Mouse (Mus musculus) heart, postnatal 4 days (tissue): ENCODE measurements around the gene E330009J07Rik. TPM values are rescaled to one million over a fixed set of nuclear protein-coding genes. Genes with fewer than 3 reads are reported as not detected.

Source experiments
- DNase-seq: peaks from one replicate; pipeline ENCODE4 v3.0.0; 2021
- total RNA-seq, 2 experiments: library from RNA; stranded (reverse); gene quantifications; 2 replicates each; pipeline ENCODE4 v1.2.3; 2021

The E330009J07Rik gene
- 1 to 10 TPM; 3.1 to 3.7 TPM for total RNA-seq

GRCm38 (mm10) chr6:40436047-40436483 is at the start of gene E330009J07Rik:
Gene E330009J07Rik, minus strand, starts transcription at chr6:40436135.
- peak; percentile 80 for DNase-seq

- DNase-seq = no peak
Observed at GRCm38 (mm10) chr6:40482318-40482717, 46.4 kb upstream of the E330009J07Rik start.

GRCm38 (mm10) chr6:40479705-40480104 is 43.8 kb upstream of the E330009J07Rik start:
- DNase-seq = no peak

- DNase-seq = no peak
Observed at GRCm38 (mm10) chr6:40476132-40476531, 40.2 kb upstream of the E330009J07Rik start.

GRCm38 (mm10) chr6:40471720-40472010 is 35.7 kb upstream of the E330009J07Rik start:
- no peak for DNase-seq

GRCm38 (mm10) chr6:40470916-40471719 is 35.2 kb upstream of the E330009J07Rik start, which contains the start of gene Ssbp1:
Gene Ssbp1, plus strand, starts transcription at chr6:40471352.
- DNase-seq = peak; percentile 93

- DNase-seq = no peak
Observed at GRCm38 (mm10) chr6:40465710-40466109, 29.8 kb upstream of the E330009J07Rik start.

GRCm38 (mm10) chr6:40454436-40455041 is 18.6 kb upstream of the E330009J07Rik start:
- DNase-seq = no peak

GRCm38 (mm10) chr6:40448626-40449025 is 12.7 kb upstream of the E330009J07Rik start:
- no peak for DNase-seq

- no peak for DNase-seq
Observed at GRCm38 (mm10) chr6:40443281-40443928, 7.5 kb upstream of the E330009J07Rik start.

GRCm38 (mm10) chr6:40441755-40442154 is 5.8 kb upstream of the E330009J07Rik start:
- DNase-seq = no peak

GRCm38 (mm10) chr6:40441276-40441675 is 5.3 kb upstream of the E330009J07Rik start:
- DNase-seq = no peak

- DNase-seq = no peak
Observed at GRCm38 (mm10) chr6:40439731-40440130, 3.8 kb upstream of the E330009J07Rik start.

- no peak for DNase-seq
Observed at GRCm38 (mm10) chr6:40438936-40439335, 3.0 kb upstream of the E330009J07Rik start, which contains the start of gene Wee2. Gene Wee2, plus strand, starts transcription at chr6:40439088.

- DNase-seq = peak; percentile 25
Observed at GRCm38 (mm10) chr6:40435151-40436046, 536 bp downstream of the E330009J07Rik start.

- no peak for DNase-seq
Observed at GRCm38 (mm10) chr6:40434697-40435096, 1.2 kb downstream of the E330009J07Rik start.

- no peak for DNase-seq
Observed at GRCm38 (mm10) chr6:40432346-40433275, 3.3 kb downstream of the E330009J07Rik start.

- no peak for DNase-seq
Observed at GRCm38 (mm10) chr6:40431812-40432211, 4.1 kb downstream of the E330009J07Rik start.

GRCm38 (mm10) chr6:40431356-40431755 is 4.6 kb downstream of the E330009J07Rik start:
- DNase-seq = no peak

- no peak for DNase-seq
Observed at GRCm38 (mm10) chr6:40430878-40431277, 5.1 kb downstream of the E330009J07Rik start.

GRCm38 (mm10) chr6:40430251-40430650 is 5.7 kb downstream of the E330009J07Rik start:
- DNase-seq = no peak
